Mouse (Mus musculus): ENCODE data around the gene Pnldc1. TPM values are rescaled to one million over a fixed set of nuclear protein-coding genes. Genes with fewer than 3 reads are reported as not detected.

Pnldc1 gene
- total RNA-seq (2023) = 3.3 TPM

GRCm38 (mm10) chr17:12909361-12910280 is at the start of gene Pnldc1:
TSS of gene Pnldc1 (minus strand) at chr17:12910230.

DNA sequence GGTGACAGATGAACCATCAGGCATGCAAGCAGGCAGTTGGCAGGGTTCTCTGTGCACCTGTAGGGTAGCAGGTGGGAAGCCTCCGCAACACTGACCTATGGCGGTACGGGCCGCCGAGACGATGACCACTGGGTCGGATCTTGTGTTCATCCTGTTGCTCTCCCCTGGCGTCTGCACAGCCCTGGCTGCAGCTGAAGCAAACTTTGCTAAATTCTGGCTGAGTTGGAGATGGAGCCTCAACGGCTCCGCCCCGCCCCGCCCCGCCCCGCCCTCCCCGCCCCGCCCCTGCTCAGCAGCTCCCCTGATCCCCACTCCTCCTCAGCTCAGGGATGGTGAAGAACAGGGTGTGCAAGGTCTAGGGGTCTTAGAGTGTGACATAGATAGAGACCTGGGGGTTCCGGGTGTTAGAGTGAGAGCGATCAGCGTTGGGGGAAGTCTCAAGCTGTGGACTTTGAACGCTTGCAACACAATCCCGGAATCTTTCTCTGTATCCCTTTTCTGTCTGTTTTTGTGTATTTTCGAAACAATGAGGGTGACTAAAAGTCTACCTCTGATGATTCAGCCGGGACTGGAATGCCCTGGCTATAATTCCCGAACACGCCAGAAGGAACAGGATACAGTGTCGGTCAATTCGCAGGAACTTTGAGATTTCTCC is 30.2 kb upstream of the Pnldc1 start, which contains the start of gene Acat3:
TSS of gene Acat3 (minus strand) at position 450 of the 655 bp plus-strand sequence.

DNA sequence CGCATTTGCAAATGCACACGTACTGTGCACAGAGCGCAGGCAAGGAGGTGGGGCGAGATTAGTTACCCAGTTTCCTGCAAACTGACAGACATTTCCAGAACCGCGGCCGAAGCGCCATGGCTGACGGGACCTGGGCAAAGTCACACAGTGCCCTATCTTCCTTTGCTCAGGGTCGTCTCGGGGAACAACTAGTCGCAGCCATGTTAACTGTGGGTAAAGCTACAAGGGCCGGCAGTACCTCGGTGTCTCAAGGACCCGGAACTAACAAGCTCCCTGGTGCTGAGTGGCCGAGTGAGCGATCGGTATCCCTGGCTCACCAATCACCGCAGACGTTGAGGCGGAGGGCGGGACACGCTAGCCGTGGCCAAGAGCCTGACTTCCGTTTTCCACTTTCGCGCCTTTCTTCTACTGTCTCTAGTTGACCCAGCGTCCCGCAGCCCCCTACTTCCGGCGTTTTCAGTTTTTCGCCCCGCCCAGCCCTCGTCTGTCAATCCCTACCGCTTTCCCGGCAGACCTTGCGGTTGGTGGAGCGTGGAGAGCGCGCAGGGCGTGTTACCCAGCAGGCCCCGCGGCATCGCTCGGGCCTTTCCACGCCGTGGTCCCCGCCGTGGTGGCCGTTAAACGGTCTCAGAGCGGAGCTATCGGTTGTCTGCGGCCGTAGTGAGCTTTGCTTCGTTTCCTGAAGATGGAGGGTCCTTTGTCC is 6.0 kb upstream of the Pnldc1 start, which contains the start of gene Mrpl18:
TSS of gene Mrpl18 (minus strand) at position 465 of the 703 bp plus-strand sequence.

DNA sequence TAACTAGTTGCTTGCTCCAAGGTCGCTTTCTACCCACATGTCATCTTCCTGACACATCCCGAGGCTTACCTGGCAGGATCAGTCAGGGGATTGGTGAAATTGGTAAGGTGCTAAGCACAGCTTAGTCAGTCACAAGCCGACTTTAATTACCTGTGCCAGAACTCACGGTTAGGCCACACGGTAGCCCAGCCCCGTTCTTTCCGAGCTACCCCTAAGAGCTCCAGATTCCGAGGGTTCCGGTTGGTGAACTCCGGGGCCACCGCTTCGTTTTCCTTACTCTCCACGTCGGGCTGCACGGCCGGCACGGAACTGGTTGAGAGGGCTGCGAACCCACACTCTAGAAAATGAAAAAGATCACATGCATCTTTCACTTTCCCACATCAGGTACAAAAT is 5.5 kb upstream of the Pnldc1 start, which contains the start of gene Tcp1:
TSS of gene Tcp1 (plus strand) at position 214 of the 393 bp plus-strand sequence.

DNA sequence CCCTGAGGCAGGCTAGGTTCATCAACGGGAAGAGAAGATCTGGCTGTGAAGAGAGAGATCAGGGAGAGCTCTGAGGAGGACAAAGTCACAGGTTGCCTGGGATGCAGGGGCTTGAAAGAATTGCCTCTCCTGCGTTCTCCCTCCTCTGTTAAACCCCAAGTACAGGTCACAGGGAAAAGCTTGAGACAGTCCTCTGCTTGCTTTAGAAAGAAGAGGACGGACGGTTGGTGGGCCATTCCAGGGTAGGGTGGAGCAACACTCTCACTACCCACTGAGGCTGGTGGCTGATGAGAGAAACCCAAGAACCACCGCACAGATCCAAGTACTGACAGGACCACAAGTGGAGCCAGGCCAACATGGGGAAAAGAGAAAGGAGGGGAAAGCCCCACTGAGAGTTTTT is 34.3 kb downstream of the Pnldc1 start, which contains the start of gene Mrgprh:
TSS of gene Mrgprh (plus strand) at position 301 of the 400 bp plus-strand sequence.

GRCm38 (mm10) chr17:12868043-12868442 is 42.0 kb downstream of the Pnldc1 start, which contains the start of gene Mas1:
TSS of gene Mas1 (minus strand) at chr17:12868143.

Other genes starting within 250 kb of the Pnldc1 start
- gene Slc22a1, start 234.4 kb downstream of the Pnldc1 start, total RNA-seq (2023) = not detected
- gene Igf2r, start 140.6 kb downstream of the Pnldc1 start, total RNA-seq (2023) = 41.2 TPM
- not detected for gene Mas1, start 42.1 kb downstream of the Pnldc1 start, total RNA-seq (2023)
- not detected for gene Mrgprh, start 34.2 kb downstream of the Pnldc1 start, total RNA-seq (2023)
- 181 TPM for gene Tcp1, start 5.5 kb upstream of the Pnldc1 start, total RNA-seq (2023)
- 46.6 TPM for gene Mrpl18, start 6.1 kb upstream of the Pnldc1 start, total RNA-seq (2023)
- gene Acat3, start 30.4 kb upstream of the Pnldc1 start, total RNA-seq (2023) = 0.50 TPM
- 23.7 TPM for gene Acat2, start 50.5 kb upstream of the Pnldc1 start, total RNA-seq (2023)
- 114 TPM for gene Wtap, start 83.9 kb upstream of the Pnldc1 start, total RNA-seq (2023)
- 62.5 TPM for gene Sod2, start 96.6 kb upstream of the Pnldc1 start, total RNA-seq (2023)
- gene Gpr31b, start 142.1 kb upstream of the Pnldc1 start, total RNA-seq (2023) = not detected
- gene Tcp10b, start 150.9 kb upstream of the Pnldc1 start, total RNA-seq (2023) = not detected
- gene Unc93a, start 221.6 kb upstream of the Pnldc1 start, total RNA-seq (2023) = not detected